Mouse (Mus musculus): ENCODE data around the gene Ric8b. TPM values are rescaled to one million over a fixed set of nuclear protein-coding genes. Genes with fewer than 3 reads are reported as not detected.
A peak's percentile ranks its signal among the peaks of the same experiment; 100 is the strongest.

Gene Ric8b
- polyA plus RNA-seq, 1 experiment from 2014 or later, result 48.5 TPM

DNA sequence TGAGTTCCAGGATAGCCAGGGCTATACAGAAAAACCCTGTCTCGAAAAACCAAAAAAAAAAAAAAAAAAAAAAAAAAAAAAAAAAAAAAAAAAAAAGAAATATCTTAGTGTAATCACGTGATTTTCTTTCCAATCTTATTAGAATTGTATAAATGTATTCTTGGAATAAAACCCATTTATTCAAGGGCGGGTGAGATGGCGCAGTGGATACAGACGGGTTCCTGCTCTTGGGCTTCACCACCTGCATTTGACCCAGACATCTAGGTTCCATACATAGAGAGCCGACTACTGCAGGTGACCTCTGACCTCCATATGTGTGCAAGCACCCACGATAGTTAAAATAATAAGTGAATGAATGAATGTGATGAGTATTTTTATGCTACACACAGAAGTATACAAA lies 65.3 kb downstream of the Ric8b start:
- H3K4me2 ChIP-seq (ENCODE audit: low read length), result no peak overlapping the region
- H3K9ac ChIP-seq (replicated peaks; ENCODE audit: low read length), result no peak overlapping the region
- no peaks in the 10 kb centered on the region for H3K4me1 ChIP-seq (ENCODE audit: control insufficient read depth, insufficient read depth, low read length)
- H3K4me3 ChIP-seq (replicated peaks; ENCODE audit: low read depth, low read length), result no peak overlapping the region
- no peaks in the 10 kb centered on the region for H3K27me3 ChIP-seq (ENCODE audit: control insufficient read depth, insufficient read depth, low read length)
- H3K9me3 ChIP-seq (ENCODE audit: control insufficient read depth, low read length), result no peaks in the 10 kb centered on the region
- H3K36me3 ChIP-seq (ENCODE audit: control insufficient read depth, insufficient read depth, low read length), result peaks cover 46% of the 10 kb centered on the region
- DNase-seq (no peak), ATAC-seq (ENCODE audit: low FRiP score, low TSS enrichment) (no peak)
- H3K27ac ChIP-seq (replicated peaks; ENCODE audit: low read depth, low read length), result no peak overlapping the region
- whole genome bisulfite sequencing, result 94% methylated on average over 7 of the region's 7 CpGs

DNA sequence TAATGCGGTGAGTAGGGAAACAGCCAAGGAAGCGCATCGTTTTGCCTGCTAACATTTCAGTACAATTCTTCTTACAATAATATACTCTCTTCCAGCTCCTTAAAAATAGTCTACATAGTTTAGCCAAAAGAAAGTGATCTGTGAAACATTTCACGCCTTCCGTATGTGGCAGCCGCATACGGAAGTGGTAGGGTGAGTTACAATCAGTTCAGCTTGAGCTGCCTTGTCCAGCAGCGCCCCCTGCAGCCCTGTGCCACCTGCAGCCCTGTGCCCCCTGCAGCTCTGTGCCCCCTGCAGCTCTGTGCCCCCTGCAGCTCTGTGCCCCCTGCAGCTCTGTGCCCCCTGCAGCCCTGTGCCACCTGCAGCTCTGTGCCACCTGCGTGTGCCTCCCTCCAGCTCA lies 68.5 kb downstream of the Ric8b start:
- no peaks in the 10 kb centered on the region for H3K4me1 ChIP-seq (ENCODE audit: control insufficient read depth, insufficient read depth, low read length)
- H3K27me3 ChIP-seq (ENCODE audit: control insufficient read depth, insufficient read depth, low read length), result no peaks in the 10 kb centered on the region
- 70% methylated on average over 9 of the region's 9 CpGs for WGBS
- H3K36me3 ChIP-seq (ENCODE audit: control insufficient read depth, insufficient read depth, low read length), result peaks cover 36% of the 10 kb centered on the region
- H3K4me3 ChIP-seq (replicated peaks; ENCODE audit: low read depth, low read length), result no peak overlapping the region
- ATAC-seq (ENCODE audit: low FRiP score, low TSS enrichment) (no peak), DNase-seq (peak; percentile 53)
- no peak overlapping the region for H3K27ac ChIP-seq (replicated peaks; ENCODE audit: low read depth, low read length)
- H3K9ac ChIP-seq (replicated peaks; ENCODE audit: low read length), result no peak overlapping the region
- H3K9me3 ChIP-seq (ENCODE audit: control insufficient read depth, low read length), result no peaks in the 10 kb centered on the region
- H3K4me2 ChIP-seq (ENCODE audit: low read length), result no peak overlapping the region

DNA sequence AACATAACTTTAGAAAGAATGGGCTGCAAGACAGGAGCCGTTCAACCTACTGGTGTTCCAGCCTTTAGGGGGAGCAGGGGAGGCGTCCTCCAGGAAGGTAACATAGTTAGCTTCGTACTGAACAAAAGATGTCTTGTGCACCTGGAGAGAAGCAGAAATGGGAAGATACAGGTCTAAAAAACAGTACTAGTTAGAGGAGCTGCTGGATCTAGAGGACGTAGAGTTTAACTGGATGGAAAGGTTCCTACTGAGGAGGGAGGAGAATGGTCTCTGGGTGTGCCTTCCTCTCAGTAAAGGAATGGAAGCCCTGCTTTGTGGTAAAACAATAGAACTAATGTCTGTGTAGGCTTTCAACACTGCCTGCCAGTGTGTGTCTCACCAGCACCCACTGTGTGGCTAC lies 70.2 kb downstream of the Ric8b start:
- Histone ChIP-seq H3K27ac (replicated peaks; ENCODE audit: low read depth, low read length) (0 out of 2 replicates have a peak overlapping the region, but pooled peaks have one; percentile 26), H3K9me3 (ENCODE audit: control insufficient read depth, low read length) (no peaks in the 10 kb centered on the region), H3K36me3 (ENCODE audit: control insufficient read depth, insufficient read depth, low read length) (peaks cover 34% of the 10 kb centered on the region), H3K9ac (replicated peaks; ENCODE audit: low read length) (no peak overlapping the region), H3K4me2 (ENCODE audit: low read length) (no peak overlapping the region), H3K4me1 (ENCODE audit: control insufficient read depth, insufficient read depth, low read length) (no peaks in the 10 kb centered on the region), H3K27me3 (ENCODE audit: control insufficient read depth, insufficient read depth, low read length) (no peaks in the 10 kb centered on the region), H3K4me3 (replicated peaks; ENCODE audit: low read depth, low read length) (no peak overlapping the region)
- 67% methylated on average over 4 of the region's 4 CpGs for WGBS
- DNase-seq (peak; percentile 33), ATAC-seq (ENCODE audit: low FRiP score, low TSS enrichment) (no peak)

DNA sequence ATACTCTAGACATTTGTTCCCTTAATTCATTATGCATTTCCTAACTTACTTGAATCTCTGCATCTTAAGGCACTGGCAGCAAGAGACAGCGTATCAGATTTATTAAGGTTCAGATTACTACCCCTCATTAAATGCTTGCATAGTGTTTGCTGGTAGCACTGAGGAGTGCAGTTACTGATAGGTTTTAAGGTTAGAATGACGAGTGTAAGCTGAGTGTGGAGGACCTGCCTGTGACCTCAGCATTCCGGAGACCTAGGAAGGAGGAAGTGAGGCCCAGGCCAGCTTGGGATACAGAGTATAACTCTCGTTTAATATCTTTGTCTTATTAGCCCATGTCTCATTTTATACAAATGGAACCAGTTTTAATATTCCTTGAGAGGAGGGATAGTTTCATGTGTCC lies 71.2 kb downstream of the Ric8b start:
- Histone ChIP-seq H3K9ac (replicated peaks; ENCODE audit: low read length) (no peak overlapping the region), H3K9me3 (ENCODE audit: control insufficient read depth, low read length) (no peaks in the 10 kb centered on the region), H3K27ac (replicated peaks; ENCODE audit: low read depth, low read length) (no peak overlapping the region), H3K4me1 (ENCODE audit: control insufficient read depth, insufficient read depth, low read length) (no peaks in the 10 kb centered on the region), H3K4me2 (ENCODE audit: low read length) (no peak overlapping the region), H3K4me3 (replicated peaks; ENCODE audit: low read depth, low read length) (no peak overlapping the region), H3K36me3 (ENCODE audit: control insufficient read depth, insufficient read depth, low read length) (peaks cover 32% of the 10 kb centered on the region), H3K27me3 (ENCODE audit: control insufficient read depth, insufficient read depth, low read length) (no peaks in the 10 kb centered on the region)
- no peak for ATAC-seq (ENCODE audit: low FRiP score, low TSS enrichment)
- 78% methylated on average over 4 of the region's 4 CpGs for WGBS
- no peak for DNase-seq

DNA sequence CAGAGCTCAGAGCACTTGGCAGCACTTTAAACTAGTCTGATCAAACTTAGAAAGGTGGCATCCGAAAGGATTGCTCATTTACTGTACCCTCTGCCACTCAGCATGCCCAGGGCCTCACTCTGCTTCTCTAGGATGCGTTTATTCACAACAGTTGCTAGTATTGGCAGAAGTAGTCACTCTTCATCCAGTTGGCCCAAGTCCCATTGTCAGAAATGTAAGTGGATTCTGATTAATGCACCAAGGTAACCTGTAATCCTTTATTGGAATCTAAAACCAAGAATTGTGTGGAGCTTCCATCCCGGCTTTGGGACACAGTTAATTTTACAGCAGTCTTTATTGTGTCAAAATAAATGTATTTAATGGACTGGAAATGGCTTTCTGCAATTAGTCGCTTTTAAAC lies 76.9 kb downstream of the Ric8b start:
- Histone ChIP-seq H3K4me1 (ENCODE audit: control insufficient read depth, insufficient read depth, low read length) (0 out of 2 replicates have a peak, but pooled peaks cover 5% of the 10 kb centered on the region), H3K36me3 (ENCODE audit: control insufficient read depth, insufficient read depth, low read length) (peaks cover 23% of the 10 kb centered on the region), H3K9me3 (ENCODE audit: control insufficient read depth, low read length) (no peaks in the 10 kb centered on the region), H3K27ac (replicated peaks; ENCODE audit: low read depth, low read length) (no peak overlapping the region), H3K4me3 (replicated peaks; ENCODE audit: low read depth, low read length) (no peak overlapping the region), H3K4me2 (ENCODE audit: low read length) (no peak overlapping the region), H3K9ac (replicated peaks; ENCODE audit: low read length) (no peak overlapping the region), H3K27me3 (ENCODE audit: control insufficient read depth, insufficient read depth, low read length) (no peaks in the 10 kb centered on the region)
- ATAC-seq (ENCODE audit: low FRiP score, low TSS enrichment) (no peak), DNase-seq (peak; percentile 48)
- WGBS, result 52% methylated on average over 4 of the region's 4 CpGs

DNA sequence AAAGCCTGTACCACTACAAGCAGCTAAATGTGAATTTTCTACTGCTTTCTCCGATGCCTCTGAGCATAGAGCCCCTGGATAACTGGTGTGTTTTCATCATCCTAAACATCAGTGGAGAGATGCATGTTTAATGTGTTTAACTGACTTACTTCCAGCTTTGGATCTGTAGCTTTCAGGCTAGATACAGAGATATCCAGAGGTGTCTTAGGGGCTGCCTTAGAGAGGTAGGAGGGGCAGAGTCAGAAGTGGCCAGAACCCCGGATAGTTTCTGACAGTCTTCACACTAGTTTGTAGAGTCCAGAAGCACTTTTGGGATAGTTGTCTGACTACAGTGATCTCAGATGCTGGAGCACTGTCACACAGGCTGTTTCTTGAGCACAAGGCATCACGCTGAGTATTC lies 77.6 kb downstream of the Ric8b start:
- Histone ChIP-seq H3K4me2 (ENCODE audit: low read length) (no peak overlapping the region), H3K4me1 (ENCODE audit: control insufficient read depth, insufficient read depth, low read length) (0 out of 2 replicates have a peak, but pooled peaks cover 5% of the 10 kb centered on the region), H3K27me3 (ENCODE audit: control insufficient read depth, insufficient read depth, low read length) (no peaks in the 10 kb centered on the region), H3K9ac (replicated peaks; ENCODE audit: low read length) (no peak overlapping the region), H3K9me3 (ENCODE audit: control insufficient read depth, low read length) (no peaks in the 10 kb centered on the region), H3K27ac (replicated peaks; ENCODE audit: low read depth, low read length) (no peak overlapping the region), H3K36me3 (ENCODE audit: control insufficient read depth, insufficient read depth, low read length) (peaks cover 17% of the 10 kb centered on the region), H3K4me3 (replicated peaks; ENCODE audit: low read depth, low read length) (no peak overlapping the region)
- 97% methylated on average over 3 of the region's 3 CpGs for WGBS
- ATAC-seq (ENCODE audit: low FRiP score, low TSS enrichment) (no peak), DNase-seq (no peak)

DNA sequence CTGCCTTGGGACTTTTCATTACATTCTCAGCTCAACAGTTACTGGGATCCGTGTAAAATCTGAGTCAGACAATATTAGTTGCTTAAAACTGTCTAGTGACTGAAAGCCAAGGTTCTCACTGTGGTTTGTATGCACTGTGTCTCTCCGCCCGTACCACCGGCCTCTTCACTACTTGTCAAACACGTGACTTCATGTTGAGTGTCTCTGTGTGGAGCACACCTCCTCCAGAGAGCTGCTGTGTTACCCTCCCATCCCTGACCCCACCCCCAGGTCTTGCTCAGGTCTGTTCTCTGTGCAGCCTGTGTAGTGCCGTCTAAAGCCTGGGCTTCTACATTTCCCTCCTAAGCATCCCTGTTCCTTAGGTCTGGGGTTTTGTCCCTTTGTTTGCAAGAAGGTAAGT lies 79.0 kb downstream of the Ric8b start:
- ATAC-seq (ENCODE audit: low FRiP score, low TSS enrichment) (no peak), DNase-seq (no peak)
- no peaks in the 10 kb centered on the region for H3K9me3 ChIP-seq (ENCODE audit: control insufficient read depth, low read length)
- H3K27me3 ChIP-seq (ENCODE audit: control insufficient read depth, insufficient read depth, low read length), result no peaks in the 10 kb centered on the region
- no peak overlapping the region for H3K27ac ChIP-seq (replicated peaks; ENCODE audit: low read depth, low read length)
- peaks cover 15% of the 10 kb centered on the region for H3K36me3 ChIP-seq (ENCODE audit: control insufficient read depth, insufficient read depth, low read length)
- H3K4me2 ChIP-seq (ENCODE audit: low read length), result no peak overlapping the region
- no peak overlapping the region for H3K9ac ChIP-seq (replicated peaks; ENCODE audit: low read length)
- 0 out of 2 replicates have a peak, but pooled peaks cover 5% of the 10 kb centered on the region for H3K4me1 ChIP-seq (ENCODE audit: control insufficient read depth, insufficient read depth, low read length)
- WGBS, result 81% methylated on average over 6 of the region's 6 CpGs
- no peak overlapping the region for H3K4me3 ChIP-seq (replicated peaks; ENCODE audit: low read depth, low read length)

DNA sequence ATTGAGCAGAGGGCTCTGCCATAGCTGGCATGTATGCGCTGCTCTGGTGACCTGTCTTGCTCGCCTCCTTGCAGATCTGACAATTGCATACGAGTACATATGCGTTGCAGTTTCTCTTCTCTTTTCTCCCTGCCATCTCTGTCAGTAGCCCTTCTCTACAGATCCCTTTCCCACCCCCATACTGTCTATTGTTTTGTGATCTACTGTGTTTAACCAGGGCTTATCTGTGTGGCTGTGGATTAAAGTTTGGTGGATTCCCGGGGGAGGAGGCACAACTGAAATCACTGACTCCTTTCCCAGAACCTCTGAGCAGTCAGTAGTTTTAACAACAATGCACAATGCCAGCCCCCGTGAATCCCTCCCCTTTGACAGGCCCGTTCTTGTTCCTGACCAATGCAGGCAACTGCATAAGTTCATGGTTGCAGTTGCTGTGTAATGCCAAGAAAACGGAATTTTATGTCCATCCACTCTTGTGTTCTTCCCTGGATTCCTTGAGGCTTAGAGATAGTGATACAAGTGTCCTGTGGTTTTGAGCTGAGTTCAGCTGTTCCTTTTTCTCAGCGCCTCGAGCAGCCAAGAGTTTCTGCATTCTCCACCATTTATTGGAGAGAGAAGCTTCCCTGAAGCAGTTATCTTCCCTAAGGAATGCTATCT lies 80.3 kb downstream of the Ric8b start:
- Histone ChIP-seq H3K4me1 (ENCODE audit: control insufficient read depth, insufficient read depth, low read length) (0 out of 2 replicates have a peak, but pooled peaks cover 5% of the 10 kb centered on the region), H3K4me3 (replicated peaks; ENCODE audit: low read depth, low read length) (no peak overlapping the region), H3K27ac (replicated peaks; ENCODE audit: low read depth, low read length) (peak overlapping the region; percentile 45), H3K9ac (replicated peaks; ENCODE audit: low read length) (no peak overlapping the region), H3K36me3 (ENCODE audit: control insufficient read depth, insufficient read depth, low read length) (peaks cover 9% of the 10 kb centered on the region; the same call in 1 of the 2 replicates), H3K9me3 (ENCODE audit: control insufficient read depth, low read length) (no peaks in the 10 kb centered on the region), H3K27me3 (ENCODE audit: control insufficient read depth, insufficient read depth, low read length) (no peaks in the 10 kb centered on the region), H3K4me2 (ENCODE audit: low read length) (no peak overlapping the region)
- 34% methylated on average over 10 of the region's 10 CpGs for WGBS
- peak; percentile 39 for DNase-seq
- no peak for ATAC-seq (ENCODE audit: low FRiP score, low TSS enrichment)

DNA sequence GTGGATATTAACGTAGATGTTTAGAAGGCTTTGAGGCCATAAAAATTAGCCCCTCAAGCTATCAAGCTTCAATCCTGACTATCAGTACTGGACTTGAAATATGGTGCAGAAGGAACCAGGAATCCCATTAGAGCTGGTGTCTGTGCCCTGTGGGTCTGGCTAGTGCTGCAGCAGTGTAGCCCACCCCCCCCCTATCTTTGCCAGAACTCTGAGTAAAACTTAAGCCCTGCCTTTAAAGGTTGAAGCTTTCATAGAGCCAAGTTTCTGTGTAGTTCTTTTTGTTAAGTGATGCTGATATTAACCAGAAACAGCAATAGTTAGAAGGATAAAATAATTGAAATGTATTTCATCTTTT lies 80.8 kb downstream of the Ric8b start:
- H3K27me3 ChIP-seq (ENCODE audit: control insufficient read depth, insufficient read depth, low read length), result no peaks in the 10 kb centered on the region
- no peak overlapping the region for H3K4me2 ChIP-seq (ENCODE audit: low read length)
- ATAC-seq (ENCODE audit: low FRiP score, low TSS enrichment) (no peak), DNase-seq (no peak)
- H3K27ac ChIP-seq (replicated peaks; ENCODE audit: low read depth, low read length), result no peak overlapping the region
- 0 out of 2 replicates have a peak, but pooled peaks cover 5% of the 10 kb centered on the region for H3K4me1 ChIP-seq (ENCODE audit: control insufficient read depth, insufficient read depth, low read length)
- H3K9ac ChIP-seq (replicated peaks; ENCODE audit: low read length), result no peak overlapping the region
- H3K4me3 ChIP-seq (replicated peaks; ENCODE audit: low read depth, low read length), result no peak overlapping the region
- peaks cover 4% of the 10 kb centered on the region for H3K36me3 ChIP-seq (ENCODE audit: control insufficient read depth, insufficient read depth, low read length)
- H3K9me3 ChIP-seq (ENCODE audit: control insufficient read depth, low read length), result no peaks in the 10 kb centered on the region
- 46% methylated on average over 1 of the region's 1 CpGs for WGBS
